Comparison of ENCODE assay signal across 27 mouse cellular contexts in the genomic region with DNA sequence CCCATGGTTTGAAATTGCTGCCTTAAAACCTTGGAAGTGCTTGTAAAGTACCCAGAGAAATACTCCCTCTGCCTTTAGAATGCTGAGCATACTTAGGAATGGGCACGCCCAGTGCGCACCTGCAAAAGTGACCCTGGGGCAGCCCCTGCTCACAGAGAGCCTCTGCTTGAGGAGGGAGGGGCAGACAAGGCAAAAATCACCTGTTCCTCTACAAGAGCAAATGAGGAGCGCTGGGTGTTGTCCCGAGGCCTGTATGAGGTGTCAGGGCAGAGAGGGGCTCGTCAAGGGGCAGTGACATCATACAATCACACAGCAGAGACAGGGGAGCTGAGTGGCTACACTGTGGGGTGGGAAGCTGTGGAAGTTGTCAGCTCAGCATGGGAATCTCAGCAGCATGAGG.
DNase-seq lines count a peak whose midpoint lies in the region; ATAC-seq lines count a peak whose summit lies in the region.
"Had no signal": no experiment of that assay in that cellular context is flagged by ENCODE, and none has a peak within 500 bp of the region (broad histone marks: within the 10 kb centered on the region; RNA-seq: fewer than 3 reads in every experiment).

No protein-coding gene starts in this region.

- peaks cover 47% of the 10 kb centered on the region for H3K4me1 ChIP-seq in heart, embryonic 13.5 days
- H3K4me1 ChIP-seq in midbrain, embryonic 11.5 days (ENCODE audit: control insufficient read depth, insufficient read depth, low read length), result no peaks in the 10 kb centered on the region
- no peaks in the 10 kb centered on the region for H3K4me1 ChIP-seq in midbrain, embryonic 13.5 days (replicated peaks)
- H3K4me1 ChIP-seq: liver, embryonic 15.5 days had no signal

- no peak overlapping the region for H3K4me3 ChIP-seq in heart, embryonic 13.5 days
- H3K4me3 ChIP-seq in midbrain, embryonic 11.5 days (ENCODE audit: low read depth, low read length), result no peak overlapping the region
- no peak overlapping the region for H3K4me3 ChIP-seq in midbrain, embryonic 13.5 days (replicated peaks)
- H3K4me3 ChIP-seq: hindbrain, embryonic 13.5 days; layer of hippocampus, adult 2 months; left cerebral cortex, adult 2 months; limb, embryonic 12.5 days; liver, embryonic 15.5 days had no signal

- 63% methylated on average over 5 of the region's 5 CpGs for WGBS in heart, embryonic 13.5 days
- WGBS in midbrain, embryonic 11.5 days, result 88% methylated on average over 5 of the region's 5 CpGs
- 90% methylated on average over 5 of the region's 5 CpGs for WGBS in midbrain, embryonic 13.5 days

- H3K9me3 ChIP-seq in heart, embryonic 13.5 days, result no peaks in the 10 kb centered on the region
- no peaks in the 10 kb centered on the region; the same call in 1 of the 2 replicates for H3K9me3 ChIP-seq in midbrain, embryonic 11.5 days (ENCODE audit: control insufficient read depth, low read length)
- peaks cover 4% of the 10 kb centered on the region; the same call in 1 of the 2 replicates for H3K9me3 ChIP-seq in midbrain, embryonic 13.5 days
- H3K9me3 ChIP-seq: hindbrain, embryonic 13.5 days; liver, embryonic 15.5 days had no signal

- H3K36me3 ChIP-seq in heart, embryonic 13.5 days, result no peaks in the 10 kb centered on the region
- H3K36me3 ChIP-seq in midbrain, embryonic 11.5 days (ENCODE audit: control insufficient read depth, insufficient read depth, low read length), result no peaks in the 10 kb centered on the region
- peaks cover 35% of the 10 kb centered on the region for H3K36me3 ChIP-seq in midbrain, embryonic 13.5 days
- H3K36me3 ChIP-seq: liver, embryonic 15.5 days had no signal

- ATAC-seq in heart, embryonic 13.5 days (ENCODE audit: extremely low read depth, insufficient number of reproducible peaks, low FRiP score, low TSS enrichment), result no peak
- ATAC-seq in midbrain, embryonic 11.5 days (ENCODE audit: low FRiP score), result no peak
- ATAC-seq in midbrain, embryonic 13.5 days, result no peak
- ATAC-seq in megakaryocyte, adult 5-6 weeks (ENCODE audit: poor library complexity, severe bottlenecking), result no peak
- ATAC-seq: forebrain, embryonic 14.5 days; midbrain, embryonic 16.5 days; Patski had no signal

- peak overlapping the region; percentile 54; the same call in 1 of the 2 replicates for H3K27ac ChIP-seq in heart, embryonic 13.5 days (replicated peaks)
- H3K27ac ChIP-seq in midbrain, embryonic 11.5 days (ENCODE audit: low read depth, low read length), result no peak overlapping the region
- no peak overlapping the region for H3K27ac ChIP-seq in midbrain, embryonic 13.5 days
- H3K27ac ChIP-seq: hindbrain, embryonic 13.5 days; layer of hippocampus, adult 2 months; left cerebral cortex, adult 2 months; limb, embryonic 12.5 days; liver, embryonic 15.5 days; macrophage had no signal

- H3K9ac ChIP-seq in heart, embryonic 13.5 days, result peak overlapping the region; percentile 28; the same call in 1 of the 2 replicates
- no peak overlapping the region for H3K9ac ChIP-seq in midbrain, embryonic 11.5 days (ENCODE audit: low read length)
- no peak overlapping the region for H3K9ac ChIP-seq in midbrain, embryonic 13.5 days (replicated peaks)
- H3K9ac ChIP-seq: hindbrain, embryonic 13.5 days; limb, embryonic 12.5 days; liver, embryonic 15.5 days; lung, embryonic 14.5 days had no signal

- no peak overlapping the region for H3K4me2 ChIP-seq in heart, embryonic 13.5 days
- no peak overlapping the region for H3K4me2 ChIP-seq in midbrain, embryonic 11.5 days
- H3K4me2 ChIP-seq in midbrain, embryonic 13.5 days (replicated peaks), result no peak overlapping the region
- H3K4me2 ChIP-seq: hindbrain, embryonic 13.5 days; limb, embryonic 12.5 days; liver, embryonic 15.5 days; lung, embryonic 14.5 days had no signal

- H3K27me3 ChIP-seq in heart, embryonic 13.5 days (replicated peaks), result no peaks in the 10 kb centered on the region
- no peaks in the 10 kb centered on the region for H3K27me3 ChIP-seq in midbrain, embryonic 11.5 days (ENCODE audit: control insufficient read depth, insufficient read depth, low read length)
- H3K27me3 ChIP-seq in midbrain, embryonic 13.5 days, result no peaks in the 10 kb centered on the region
- H3K27me3 ChIP-seq: hindbrain, embryonic 13.5 days; limb, embryonic 12.5 days; liver, embryonic 15.5 days; Patski had no signal

- DNase-seq in heart, adult 18-20 months, result no peak
- DNase-seq in midbrain, embryonic 11.5 days (ENCODE audit: low spot score, missing footprints), result peak; percentile 66
- peak; percentile 58 for DNase-seq in R1 (ENCODE audit: low read depth, low spot score)
- DNase-seq in adipocyte (ENCODE audit: low spot score), result no peak
- DNase-seq: adrenal gland, adult 2 months; cerebellum, adult 2 months; cerebellum, postnatal 14 days; gastrocnemius, postnatal 14 days; heart, postnatal 4 days; kidney, adult 11 months; kidney, postnatal 36 days; lung, embryonic 14.5 days; right cerebral cortex, postnatal 25 days; thymus, adult 2 months; thymus, postnatal 36 days had no signal

Comparison
In these comparisons a context has a peak if more than half of its experiments do, and no peak if none do; other contexts are left out.
1. DNase-seq: peak in midbrain, embryonic 11.5 days (single experiment) and R1 (single experiment); none in heart, adult 18-20 months (0 of 2) and adipocyte (single experiment).